Mouse (Mus musculus): ENCODE measurements around the gene Parg.

Parg gene

DNA sequence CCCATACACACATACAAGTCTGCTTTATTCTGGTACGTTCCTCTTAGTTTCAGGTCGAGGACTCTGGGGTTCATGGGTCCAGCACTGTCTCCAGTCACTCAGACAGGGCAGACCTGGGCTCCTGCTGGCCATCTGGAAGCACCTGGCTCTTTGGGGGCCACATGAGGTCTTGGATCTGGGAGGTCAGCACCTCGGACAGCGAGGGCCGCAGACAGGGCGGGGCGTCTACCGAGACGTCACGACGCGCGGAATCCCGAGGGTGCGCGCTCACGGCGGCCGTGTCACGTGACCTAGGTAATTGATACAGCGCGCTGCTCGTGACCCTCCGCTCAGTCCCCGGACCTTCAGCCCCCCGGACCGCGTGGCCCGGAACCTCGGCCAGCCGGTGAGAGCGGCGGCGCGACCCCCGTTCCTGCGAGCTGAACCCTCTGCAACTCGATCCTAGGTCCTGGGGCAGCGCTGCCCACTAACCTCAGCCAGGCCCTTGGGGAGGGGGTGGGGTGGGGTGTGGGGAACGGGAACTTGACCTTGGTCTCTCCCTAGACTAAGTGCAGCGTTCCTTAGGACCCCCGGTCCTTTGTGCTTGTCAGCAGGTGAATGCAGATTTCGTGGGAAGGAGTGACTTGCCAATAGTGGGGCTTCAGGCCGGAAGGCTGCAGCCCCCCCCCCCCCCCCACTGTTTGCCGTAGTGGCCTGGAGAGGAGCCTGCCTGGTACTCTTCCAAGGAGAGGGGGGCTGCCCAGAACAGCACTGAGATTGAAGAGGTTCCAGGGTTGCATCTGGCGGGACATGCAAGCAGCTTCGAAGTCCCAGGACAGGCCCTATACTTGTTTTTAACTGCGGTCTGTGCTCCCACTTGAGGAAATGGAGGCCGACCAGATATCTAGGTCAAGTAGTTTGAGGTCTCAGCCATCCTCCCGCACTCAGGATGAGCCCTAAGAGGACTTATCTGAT is 120.3 kb downstream of the Parg start, which contains the start of gene Ogdhl:
TSS of gene Ogdhl (plus strand) at position 288 of the 954 bp plus-strand sequence.
- peak; percentile 93 for DNase-seq

DNA sequence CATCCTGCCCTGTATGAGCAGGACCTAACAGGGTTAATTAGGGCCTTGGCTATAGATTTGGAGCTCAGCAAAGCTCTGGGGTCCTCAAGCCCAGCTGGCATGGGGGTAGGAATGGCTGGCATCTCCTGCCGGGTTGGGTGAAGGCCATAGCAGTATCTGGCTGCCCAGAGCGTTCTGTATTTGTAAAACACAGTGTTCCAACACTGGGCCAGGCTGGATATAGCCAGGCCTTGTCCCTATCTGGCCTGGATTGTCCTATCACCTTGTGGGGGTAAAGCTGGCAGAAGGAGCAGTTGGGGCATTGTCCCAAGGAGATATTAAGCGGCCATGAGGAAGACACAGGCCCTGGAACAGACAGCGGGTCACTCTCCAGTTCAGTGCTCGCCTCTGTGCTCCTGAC is 121.5 kb downstream of the Parg start:
- peak; percentile 96 for DNase-seq

DNA sequence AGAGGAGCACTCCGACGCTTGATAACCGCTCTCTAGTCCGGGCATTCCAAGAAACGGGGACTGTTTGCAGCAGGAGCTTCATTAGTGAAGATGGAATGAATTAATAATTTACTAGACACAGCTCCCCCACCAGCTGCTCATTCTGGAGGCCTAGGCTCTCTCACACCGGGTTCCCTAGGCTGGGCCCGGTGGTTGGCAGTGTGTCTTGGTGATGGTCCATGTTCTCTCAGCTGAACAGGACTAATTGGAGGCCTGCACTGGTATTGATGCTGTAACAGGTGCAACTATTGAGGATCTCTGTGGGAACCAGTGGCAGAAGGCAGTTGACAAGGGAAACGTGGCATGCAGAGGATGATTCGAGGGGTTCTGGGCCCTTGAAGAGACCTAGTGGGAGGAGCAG is 125.6 kb downstream of the Parg start:
- DNase-seq: no peak

DNA sequence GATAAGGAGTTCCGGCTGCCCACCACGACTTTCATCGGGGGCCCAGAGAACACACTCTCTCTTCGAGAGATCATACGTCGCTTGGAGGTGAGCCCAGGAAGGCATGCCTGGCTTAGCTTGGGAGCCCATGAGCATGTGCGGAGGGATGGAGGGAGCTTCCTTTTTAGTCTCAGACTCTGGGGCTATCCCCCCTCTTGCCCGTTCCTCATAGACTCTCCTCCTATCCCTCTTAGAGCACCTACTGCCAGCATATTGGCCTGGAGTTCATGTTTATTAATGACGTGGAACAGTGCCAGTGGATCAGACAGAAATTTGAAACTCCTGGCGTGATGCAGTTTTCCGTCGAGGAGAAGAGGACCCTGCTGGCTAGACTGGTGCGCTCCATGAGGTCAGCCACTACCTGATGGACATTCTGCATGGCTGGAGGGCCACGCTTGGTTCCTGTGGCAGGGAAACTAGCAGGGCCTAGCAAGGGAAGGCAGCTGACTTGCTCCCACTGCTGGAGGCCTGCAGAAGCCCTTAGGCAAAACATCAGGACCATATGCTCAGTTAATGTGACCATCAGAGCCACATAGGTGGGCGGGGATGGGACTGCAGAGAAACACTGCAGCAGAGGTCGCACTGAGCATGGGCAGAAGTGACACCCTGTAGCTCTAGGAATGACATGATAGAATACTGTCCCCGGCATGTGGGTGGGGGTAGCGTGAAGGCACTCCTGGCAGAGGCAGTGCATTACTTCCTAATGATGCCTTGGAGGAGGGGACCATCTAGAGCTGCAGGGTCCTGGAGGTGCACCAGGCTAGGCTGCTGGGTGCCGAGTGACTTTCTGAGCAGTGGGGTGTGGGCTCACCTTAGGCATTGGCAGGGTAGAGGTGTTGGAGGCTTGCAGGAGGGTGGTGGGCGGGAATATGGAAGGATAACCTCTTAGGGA is 131.0 kb downstream of the Parg start:
- DNase-seq: peak; percentile 83

DNA sequence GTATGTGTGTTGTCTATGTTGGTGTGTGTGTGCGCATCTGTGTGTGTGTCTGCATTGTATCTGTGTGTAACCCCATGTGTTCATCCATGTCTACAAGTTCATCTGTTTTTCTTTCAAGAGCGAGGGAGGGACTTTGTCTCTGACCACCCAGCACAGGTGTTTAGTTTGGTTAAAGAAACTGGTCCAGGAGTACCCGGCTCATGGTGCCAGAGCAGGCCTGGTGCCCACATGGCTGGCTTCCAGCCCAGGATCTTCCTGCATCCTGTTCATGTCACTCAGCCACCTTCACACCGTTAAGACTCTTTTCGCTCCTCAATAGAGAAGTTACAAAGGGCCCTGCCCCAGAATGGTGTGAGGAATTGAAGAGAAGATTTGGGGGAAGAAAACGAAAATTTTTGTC is 134.3 kb downstream of the Parg start:
- DNase-seq: peak; percentile 84

DNA sequence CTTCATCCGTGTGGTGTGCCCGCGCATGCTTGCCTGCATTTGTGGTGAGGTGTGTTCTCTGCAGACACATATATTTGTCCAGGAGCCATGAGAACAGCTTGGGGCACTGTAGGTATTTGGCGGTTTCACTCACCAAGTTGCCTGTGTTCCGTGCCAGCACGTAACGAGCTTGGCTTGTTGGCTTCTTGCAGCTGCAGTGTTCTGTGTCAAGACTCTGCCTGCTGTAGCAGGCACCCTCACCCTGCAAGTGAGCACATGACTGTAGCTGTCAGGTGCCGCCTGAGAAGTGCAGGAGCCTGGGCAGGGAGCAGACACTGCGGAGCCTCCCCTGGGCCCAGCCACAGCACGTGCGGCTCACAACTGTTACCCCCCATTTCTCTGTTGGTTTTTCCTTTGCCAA is 134.8 kb downstream of the Parg start:
- DNase-seq: peak; percentile 93

DNA sequence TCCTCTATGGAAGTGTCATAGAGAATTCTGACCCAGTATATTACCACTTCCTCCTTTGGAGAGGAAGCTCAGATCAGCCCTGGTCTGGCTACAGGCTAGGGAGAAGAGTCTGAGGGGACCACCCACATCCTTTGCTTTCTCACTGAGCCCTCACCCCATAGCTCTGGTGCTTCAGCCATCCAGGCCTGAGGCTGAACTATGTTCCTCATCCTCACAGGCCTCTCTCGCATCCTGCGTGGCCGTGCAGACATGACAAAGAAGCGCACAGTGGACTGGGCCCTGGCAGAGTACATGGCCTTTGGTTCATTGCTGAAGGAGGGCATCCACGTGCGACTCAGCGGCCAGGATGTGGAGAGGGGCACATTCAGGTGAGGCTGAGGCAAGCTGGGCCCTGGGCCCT is 140.1 kb downstream of the Parg start:
- DNase-seq: peak; percentile 68

DNA sequence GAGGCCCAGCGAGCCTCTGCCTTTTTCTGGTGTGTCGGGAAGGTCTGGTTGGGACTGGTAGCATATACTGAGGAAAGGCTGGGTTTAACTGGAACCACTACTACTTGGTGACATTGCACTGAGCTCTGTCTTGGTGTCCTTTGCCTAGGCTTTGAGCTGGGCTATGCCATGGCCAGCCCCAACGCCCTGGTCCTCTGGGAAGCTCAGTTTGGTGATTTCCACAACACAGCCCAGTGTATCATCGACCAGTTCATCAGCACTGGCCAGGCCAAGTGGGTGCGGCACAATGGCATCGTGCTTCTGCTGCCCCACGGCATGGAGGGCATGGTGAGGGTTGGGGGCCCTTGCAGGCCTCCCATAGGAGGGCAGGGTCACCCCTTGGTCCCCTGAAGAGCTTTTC is 142.4 kb downstream of the Parg start:
- DNase-seq: peak; percentile 70

DNA sequence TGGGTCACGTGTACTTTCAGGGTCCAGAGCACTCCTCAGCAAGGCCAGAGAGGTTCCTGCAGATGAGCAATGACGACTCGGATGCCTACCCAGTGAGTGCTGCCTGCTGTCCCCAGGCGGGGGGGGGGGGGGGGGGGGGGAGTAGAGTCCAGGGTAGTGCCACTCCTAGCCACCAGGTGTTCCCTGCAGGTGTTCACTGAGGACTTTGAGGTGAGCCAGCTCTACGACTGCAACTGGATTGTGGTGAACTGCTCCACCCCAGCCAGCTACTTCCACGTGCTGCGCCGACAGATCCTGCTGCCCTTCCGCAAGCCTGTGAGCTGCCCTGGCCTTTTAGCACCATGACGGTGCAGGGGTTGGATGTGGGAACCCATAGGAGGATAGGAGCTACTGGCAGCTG is 142.9 kb downstream of the Parg start:
- DNase-seq: no peak
